Mouse (Mus musculus) T-helper 1 cell (primary cell): ENCODE measurements at regions not wholly inside any gene's neighbourhood (a gene's known extent, or its start where the extent isn't known, plus 50 kb on each side); places are given as distances from the start of the nearest gene placed in this dataset.

Experiments used
- in situ Hi-C: fragments of 300-600 bp; cut with MboI, MseI; formaldehyde crosslinking; loops from one replicate; pipeline ENCODE4 v1.15.1; 2025; ENCODE audit warnings: high pct_unique_total_duplicates

- in situ Hi-C loops: no loop called here
These were observed 89.0 kb upstream of the Tmem150c start for GRCm38 (mm10) chr5:100248611-100249010.

DNA sequence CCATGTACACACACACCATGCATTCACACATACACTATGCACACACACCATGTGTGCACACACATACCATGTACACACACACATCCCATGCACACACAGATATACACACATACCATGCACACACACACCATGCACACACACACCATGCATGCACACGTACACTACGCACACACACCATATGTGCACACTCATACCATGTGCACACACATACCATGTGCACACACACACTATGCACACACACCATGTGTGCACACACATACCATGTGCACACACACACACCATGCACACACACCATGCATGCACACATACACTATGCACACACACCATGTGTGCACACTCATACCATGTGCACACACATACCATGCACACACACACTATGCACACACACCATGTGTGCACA, 87.1 kb upstream of the Tmem150c start:
- in situ Hi-C loops: no loop called here

DNA sequence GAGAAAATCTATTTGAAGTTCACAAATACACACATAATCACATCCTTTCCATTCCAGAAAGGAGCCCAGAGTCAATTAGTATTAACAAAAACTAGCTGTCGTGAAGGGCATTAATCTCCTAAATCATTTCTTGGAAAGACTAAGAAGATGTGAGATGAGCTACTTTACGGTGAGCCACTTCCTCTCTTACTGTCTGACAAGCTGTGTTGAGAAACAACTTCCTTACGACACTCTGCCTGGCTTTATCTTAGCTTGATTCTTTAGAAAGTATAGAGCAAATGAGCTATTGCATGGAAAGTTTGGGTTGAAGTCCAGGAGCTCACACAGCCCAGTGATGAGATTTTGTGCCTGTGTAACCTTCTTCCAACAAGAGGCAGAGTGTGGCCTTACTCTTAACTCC, 85.2 kb upstream of the Tmem150c start:
- in situ Hi-C loops: loop anchor here (5.0 kb wide), 2 partner anchors 77 to 173 kb away; no protein-coding TSS in a partner anchor

- in situ Hi-C loops: loop anchor here (5.0 kb wide), 2 partner anchors 81 to 169 kb away; no protein-coding TSS in a partner anchor
These were observed 81.3 kb upstream of the Tmem150c start for GRCm38 (mm10) chr5:100240876-100241275.

DNA sequence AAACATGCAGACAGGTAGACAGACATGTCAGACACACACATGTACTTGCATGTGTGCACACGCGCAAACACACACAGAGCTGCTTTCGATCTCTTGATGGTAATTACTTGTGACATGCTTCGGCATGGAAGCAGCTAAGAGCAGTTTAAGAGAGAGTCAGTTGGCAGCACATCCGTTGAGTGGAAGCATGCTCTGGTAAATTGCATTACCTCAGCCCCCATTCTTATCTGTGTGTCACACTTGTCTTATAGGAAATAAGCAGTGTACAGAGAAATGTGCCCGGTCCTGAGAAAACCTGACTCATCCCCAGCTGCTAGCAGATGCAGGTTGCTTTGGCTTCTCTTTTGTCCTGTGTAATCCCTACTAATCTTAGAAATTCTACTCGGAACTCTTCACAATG, 80.0 kb upstream of the Tmem150c start:
- in situ Hi-C loops: loop anchor here (5.0 kb wide), 2 partner anchors 83 to 167 kb away; no protein-coding TSS in a partner anchor

DNA sequence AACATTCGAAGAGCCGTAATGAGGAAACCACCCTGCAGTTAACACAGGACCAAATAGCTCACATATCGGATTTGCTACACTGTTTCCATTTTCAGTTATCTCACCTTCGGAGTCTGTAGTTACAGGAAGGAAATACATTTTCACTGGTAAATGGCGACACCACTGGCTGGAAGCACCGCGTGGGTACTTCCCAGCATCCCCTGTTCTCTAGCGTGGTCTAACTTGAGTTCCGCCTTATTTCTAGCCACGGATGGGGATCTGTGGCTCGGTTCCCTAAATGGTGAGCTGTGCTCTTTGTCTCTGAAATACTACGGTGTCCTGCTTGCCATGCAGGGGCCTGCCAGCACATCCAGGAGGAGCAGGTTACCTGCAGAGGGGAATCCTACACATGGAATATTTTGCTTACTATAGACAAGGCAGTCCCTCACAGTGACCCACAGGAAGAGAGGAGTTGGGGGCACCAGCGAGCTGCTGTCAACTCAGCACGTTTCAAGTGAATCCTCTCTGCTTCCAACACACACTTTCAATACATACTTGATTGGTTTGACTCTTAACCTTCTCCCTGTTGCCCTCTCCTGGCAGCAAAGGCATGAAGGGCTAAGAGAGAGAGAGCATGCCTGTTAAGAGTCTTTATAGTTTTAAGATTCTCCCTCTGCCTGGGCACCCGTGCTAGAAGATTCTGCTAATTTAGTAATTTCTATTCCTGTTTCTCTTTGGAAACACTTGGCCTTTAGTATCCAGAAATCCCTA, 78.9 kb upstream of the Tmem150c start:
- in situ Hi-C loops: no loop called here

- in situ Hi-C loops: no loop called here
These were observed 78.2 kb upstream of the Tmem150c start for GRCm38 (mm10) chr5:100237674-100238278.

GRCm38 (mm10) chr5:100236277-100236676, 76.7 kb upstream of the Tmem150c start:
- in situ Hi-C loops: no loop called here

- in situ Hi-C loops: no loop called here
These were observed 72.5 kb upstream of the Tmem150c start for GRCm38 (mm10) chr5:100232076-100232475.

DNA sequence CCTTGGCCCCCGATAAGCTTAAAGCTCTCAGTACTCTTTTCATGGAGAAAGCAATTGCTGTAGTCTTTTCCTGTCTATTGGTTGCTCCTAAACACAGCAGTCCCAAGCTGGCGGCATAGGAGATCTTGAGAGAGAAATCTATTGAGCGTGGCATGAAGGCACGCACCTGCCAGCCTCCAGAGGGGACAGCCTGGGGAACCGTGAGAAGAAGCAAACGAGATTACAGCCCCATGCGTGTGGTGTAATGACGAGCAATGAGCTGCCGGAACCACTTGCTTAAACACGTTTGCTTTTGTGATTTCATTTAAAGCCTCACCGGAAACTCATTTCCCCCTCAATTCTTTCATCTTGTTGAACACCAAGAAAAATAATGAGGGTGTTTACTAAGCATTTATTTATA, 72.0 kb upstream of the Tmem150c start:
- in situ Hi-C loops: no loop called here

- in situ Hi-C loops: no loop called here
These were observed 70.4 kb upstream of the Tmem150c start for GRCm38 (mm10) chr5:100230038-100230437.

- in situ Hi-C loops: no loop called here
These were observed 68.3 kb upstream of the Tmem150c start for GRCm38 (mm10) chr5:100227888-100228287.

GRCm38 (mm10) chr5:100226571-100227235, 67.1 kb upstream of the Tmem150c start:
- in situ Hi-C loops: no loop called here

- in situ Hi-C loops: no loop called here
These were observed 65.9 kb upstream of the Tmem150c start for GRCm38 (mm10) chr5:100225491-100225890.

GRCm38 (mm10) chr5:100224773-100225363, 65.3 kb upstream of the Tmem150c start:
- in situ Hi-C loops: no loop called here

DNA sequence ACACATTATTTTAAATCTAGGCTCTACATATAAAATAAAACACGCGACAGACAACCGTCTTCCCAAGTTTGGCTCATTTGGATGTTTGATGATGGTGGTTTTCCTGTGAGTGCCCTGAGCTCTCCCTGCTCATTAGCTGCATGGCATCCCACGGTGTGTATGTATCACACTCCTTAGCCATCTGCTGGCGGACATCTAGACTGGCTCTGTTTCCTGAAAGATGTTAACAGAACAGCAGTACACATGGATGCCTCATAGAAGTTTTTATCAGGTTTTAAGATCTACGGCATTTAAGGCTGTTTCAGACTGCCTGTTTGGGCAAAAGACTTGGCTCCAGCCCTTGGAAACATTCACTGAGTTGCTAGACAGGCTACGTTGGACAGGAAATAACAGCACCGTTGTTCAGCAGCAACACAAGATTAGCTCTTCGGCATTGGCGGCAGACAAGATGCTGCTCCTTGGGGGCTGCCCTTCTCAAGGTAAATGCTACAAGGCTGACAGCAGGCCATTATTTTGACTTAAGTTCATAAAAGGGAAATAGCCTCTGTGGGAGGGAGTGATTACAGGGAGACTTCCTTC, 61.5 kb upstream of the Tmem150c start:
- in situ Hi-C loops: no loop called here

DNA sequence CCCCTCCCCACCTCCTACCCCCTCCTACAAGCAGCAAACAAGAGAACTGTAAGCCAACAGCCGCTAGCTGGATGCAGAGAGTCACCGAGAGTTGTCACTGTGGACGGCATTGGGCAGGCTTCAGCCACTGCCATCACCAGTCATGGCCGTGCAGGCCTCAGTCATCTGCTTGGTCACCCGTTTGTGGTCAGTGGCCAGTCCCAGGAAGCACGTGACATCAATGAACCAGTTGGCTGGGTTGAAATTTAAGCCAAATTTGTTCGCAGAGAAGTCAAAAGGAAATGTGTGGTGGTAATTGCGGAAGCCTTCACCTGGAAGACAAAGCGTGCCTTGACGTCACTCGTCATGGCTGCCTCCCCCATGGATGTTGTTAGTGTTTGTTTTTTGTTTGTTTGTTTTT, 60.7 kb upstream of the Tmem150c start:
- in situ Hi-C loops: no loop called here

- in situ Hi-C loops: no loop called here
These were observed 58.7 kb upstream of the Tmem150c start for GRCm38 (mm10) chr5:100218256-100218851.

DNA sequence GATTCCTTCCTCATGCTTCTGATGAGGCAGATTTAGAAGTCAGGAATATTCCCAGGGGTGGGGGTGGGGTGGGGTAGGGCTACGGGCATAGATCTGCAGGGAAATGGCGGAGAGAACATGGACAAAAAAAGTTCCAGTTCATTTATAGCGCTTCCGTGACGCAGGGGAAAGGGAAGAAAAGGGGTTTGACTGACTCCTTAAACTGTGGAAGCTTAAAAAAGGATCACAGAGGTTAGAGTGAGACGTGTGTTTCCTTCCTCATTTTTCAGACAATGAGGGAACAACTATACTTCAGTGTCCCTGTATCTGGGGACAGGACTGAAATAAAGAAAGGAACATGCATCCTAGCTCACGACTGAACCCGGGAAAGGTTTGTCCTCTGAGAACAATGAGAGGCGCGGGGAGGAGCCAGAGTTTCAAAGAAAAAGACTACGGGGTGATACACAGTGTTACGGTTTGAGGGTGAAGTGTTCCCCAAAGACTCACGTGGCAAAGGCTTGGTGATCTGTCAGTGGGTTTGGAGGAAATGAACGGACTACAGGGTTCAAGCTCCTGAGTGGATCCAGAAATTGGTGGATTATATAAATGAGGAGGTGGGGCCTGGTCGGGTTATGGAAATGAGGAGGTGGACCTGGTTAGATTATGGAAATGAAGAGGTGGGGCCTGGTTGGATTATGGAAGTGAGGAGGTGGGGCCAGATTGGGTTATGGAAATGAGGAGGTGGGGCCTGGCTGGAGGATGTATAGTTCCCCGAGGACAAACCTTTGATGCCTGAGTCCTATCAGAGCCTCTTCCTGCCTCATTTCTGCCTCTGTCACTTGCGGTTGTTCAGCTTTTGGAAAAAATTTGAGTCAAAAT, 57.8 kb upstream of the Tmem150c start:
- in situ Hi-C loops: no loop called here

DNA sequence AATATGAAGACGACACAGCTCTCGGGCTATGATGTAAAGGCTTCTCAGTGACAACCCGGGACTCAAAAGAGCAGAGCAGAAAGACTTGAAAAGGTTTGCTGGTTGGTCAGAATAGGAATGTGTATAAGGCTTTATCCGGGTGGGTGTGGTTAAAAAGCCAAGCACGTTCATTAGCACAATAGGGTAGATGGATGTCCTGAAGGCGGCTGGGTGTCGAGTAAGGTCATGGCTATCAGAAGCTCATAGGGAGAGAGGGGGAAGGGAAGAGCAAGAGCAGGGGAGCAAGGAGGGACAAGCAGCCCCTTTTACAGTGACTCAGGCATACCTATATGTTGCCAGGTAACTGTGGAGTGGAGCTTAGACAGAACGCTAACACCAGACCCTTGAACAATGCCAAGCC, 54.3 kb upstream of the Tmem150c start:
- in situ Hi-C loops: no loop called here

- in situ Hi-C loops: no loop called here
These were observed 51.1 kb upstream of the Tmem150c start for GRCm38 (mm10) chr5:100210708-100211107.
